Mouse (Mus musculus) T-helper 1 cell (primary cell): ENCODE results near the gene Fgf18.

Experiments used
- in situ Hi-C: fragments of 300-600 bp; cut with MboI, MseI; formaldehyde crosslinking; loops from one replicate; pipeline ENCODE4 v1.15.1; 2025; ENCODE audit warnings: high pct_unique_total_duplicates

Fgf18 gene

GRCm38 (mm10) chr11:33147171-33147571 lies at the start of gene Fgf18:
Fgf18 (minus strand) TSS chr11:33147400.
- in situ Hi-C loops = loop anchor here (5.0 to 10.0 kb wide), 2 partner anchors 422 to 690 kb away; partner anchors contain the start of gene Ubtd2

GRCm38 (mm10) chr11:33196447-33197132 lies 49.4 kb upstream of the Fgf18 start:
- in situ Hi-C loops = no loop called here

GRCm38 (mm10) chr11:33195531-33196446 lies 48.6 kb upstream of the Fgf18 start:
- in situ Hi-C loops = no loop called here

GRCm38 (mm10) chr11:33195061-33195460 lies 47.9 kb upstream of the Fgf18 start:
- in situ Hi-C loops = no loop called here

GRCm38 (mm10) chr11:33193695-33194094 lies 46.5 kb upstream of the Fgf18 start:
- in situ Hi-C loops = no loop called here

GRCm38 (mm10) chr11:33181804-33182203 lies 34.6 kb upstream of the Fgf18 start:
- in situ Hi-C loops = no loop called here

- in situ Hi-C loops = no loop called here
Observed at GRCm38 (mm10) chr11:33180701-33181116, 33.5 kb upstream of the Fgf18 start.

- in situ Hi-C loops = loop anchor here (5.0 kb wide), 1 partner anchor 537 kb away; no protein-coding TSS in a partner anchor
Observed at GRCm38 (mm10) chr11:33179802-33180201, 32.6 kb upstream of the Fgf18 start.

- in situ Hi-C loops = loop anchor here (5.0 kb wide), 1 partner anchor 541 kb away; no protein-coding TSS in a partner anchor
Observed at GRCm38 (mm10) chr11:33176525-33177245, 29.5 kb upstream of the Fgf18 start.

GRCm38 (mm10) chr11:33175768-33176167 lies 28.6 kb upstream of the Fgf18 start:
- in situ Hi-C loops = loop anchor here (5.0 kb wide), 1 partner anchor 542 kb away; no protein-coding TSS in a partner anchor

GRCm38 (mm10) chr11:33170489-33170888 lies 23.3 kb upstream of the Fgf18 start:
- in situ Hi-C loops = loop anchor here (5.0 to 25.0 kb wide), 4 partner anchors 122 to 1542 kb away; no protein-coding TSS in a partner anchor

GRCm38 (mm10) chr11:33162998-33163506 lies 15.9 kb upstream of the Fgf18 start, which contains the start of gene Npm1:
Npm1 (minus strand) TSS chr11:33163206.
- in situ Hi-C loops = loop anchor here (25.0 kb wide), 2 partner anchors 899 to 1549 kb away; no protein-coding TSS in a partner anchor

- in situ Hi-C loops = loop anchor here (25.0 kb wide), 2 partner anchors 900 to 1550 kb away; no protein-coding TSS in a partner anchor
Observed at GRCm38 (mm10) chr11:33162211-33162997, 15.2 kb upstream of the Fgf18 start.

- in situ Hi-C loops = loop anchor here (25.0 kb wide), 2 partner anchors 903 to 1553 kb away; no protein-coding TSS in a partner anchor
Observed at GRCm38 (mm10) chr11:33159741-33160140, 12.5 kb upstream of the Fgf18 start.

GRCm38 (mm10) chr11:33157453-33158196 lies 10.4 kb upstream of the Fgf18 start:
- in situ Hi-C loops = loop anchor here (25.0 kb wide), 2 partner anchors 905 to 1555 kb away; no protein-coding TSS in a partner anchor

- in situ Hi-C loops = loop anchor here (25.0 kb wide), 2 partner anchors 906 to 1556 kb away; no protein-coding TSS in a partner anchor
Observed at GRCm38 (mm10) chr11:33156436-33157015, 9.3 kb upstream of the Fgf18 start.

GRCm38 (mm10) chr11:33154459-33154858 lies 7.3 kb upstream of the Fgf18 start:
- in situ Hi-C loops = loop anchor here (25.0 kb wide), 2 partner anchors 908 to 1558 kb away; no protein-coding TSS in a partner anchor

GRCm38 (mm10) chr11:33152997-33153396 lies 5.8 kb upstream of the Fgf18 start:
- in situ Hi-C loops = loop anchor here (25.0 kb wide), 2 partner anchors 909 to 1559 kb away; no protein-coding TSS in a partner anchor

GRCm38 (mm10) chr11:33151780-33152145 lies 4.6 kb upstream of the Fgf18 start:
- in situ Hi-C loops = loop anchor here (25.0 kb wide), 2 partner anchors 911 to 1561 kb away; no protein-coding TSS in a partner anchor
